Mouse (Mus musculus): Measurements from ENCODE around the gene Fbxl14.

- TF ChIP-seq CTCF (IDR thresholded peaks at IDR 0.05; ENCODE audit: low read depth) (no peak), EP300 (optimal IDR thresholded peaks at IDR 0.05) (no peak)
These were observed 34.0 kb downstream of the Fbxl14 start for GRCm38 (mm10) chr6:119513452-119513851.

Measured in stomach, postnatal 0 days (tissue).